Mouse (Mus musculus) forebrain, embryonic 13.5 days (tissue): Measurements from ENCODE around the gene Fxyd7. TPM values are rescaled to one million over a fixed set of nuclear protein-coding genes. Genes with fewer than 3 reads are reported as not detected.

ENCODE experiments used
- microRNA-seq: library from miRNA; unstranded; fragments of <30 nt; microRNA quantifications from one replicate; pipeline ENCODE4, GENCODE M21; 2016
- polyA plus RNA-seq: library from polyadenylated mRNA; unstranded; fragments of >200 nt; fragmentation: Nextera tagmentation; extraction: Ambion mirVana; gene quantifications from 2 replicates; pipeline ENCODE4 v1.2.1, GENCODE M21; 2015

The Fxyd7 gene
- polyA plus RNA-seq, 1 experiment from 2014 or later, result 19.8 TPM

Small RNAs within 50 kb of the gene (microRNA-seq; reads per million reads assigned to microRNA genes)
- gene Mir7050, result not detected

Other genes with a start within 250 kb of the Fxyd7 start
- 0.09 TPM in 1 of 2 replicates, not detected in the other for gene Ffar2, start 227.7 kb downstream of the Fxyd7 start, polyA plus RNA-seq
- not detected in 2 replicates for gene Ffar3, start 195.3 kb downstream of the Fxyd7 start, polyA plus RNA-seq
- not detected in 2 replicates for gene Ffar1, start 189.9 kb downstream of the Fxyd7 start, polyA plus RNA-seq
- not detected in 2 replicates for gene Cd22, start 171.1 kb downstream of the Fxyd7 start, polyA plus RNA-seq
- gene Mag, start 136.6 kb downstream of the Fxyd7 start, polyA plus RNA-seq, result 0.58 and 0.64 TPM in 2 replicates
- gene Hamp2, start 126.8 kb downstream of the Fxyd7 start, polyA plus RNA-seq, result not detected in 2 replicates
- not detected in 2 replicates for gene Hamp, start 107.4 kb downstream of the Fxyd7 start, polyA plus RNA-seq
- gene Usf2, start 94.7 kb downstream of the Fxyd7 start, polyA plus RNA-seq, result 23.9 and 24.4 TPM in 2 replicates
- 17.8 and 22.2 TPM in 2 replicates for gene Lsr, start 78.0 kb downstream of the Fxyd7 start, polyA plus RNA-seq
- gene Fam187b, start 77.7 kb downstream of the Fxyd7 start, polyA plus RNA-seq, result 0.58 and 0.74 TPM in 2 replicates
- 11.5 and 12.2 TPM in 2 replicates for gene Fxyd5, start 9.0 kb downstream of the Fxyd7 start, polyA plus RNA-seq
- gene Fxyd1, start 5.7 kb upstream of the Fxyd7 start, polyA plus RNA-seq, result 2.5 and 3.9 TPM in 2 replicates
- gene Lgi4, start 7.9 kb upstream of the Fxyd7 start, polyA plus RNA-seq, result 0.19 and 0.26 TPM in 2 replicates
- 0.08 TPM in 1 of 2 replicates, not detected in the other for gene Fxyd3, start 25.2 kb upstream of the Fxyd7 start, polyA plus RNA-seq
- not detected in 2 replicates for gene Hpn, start 63.8 kb upstream of the Fxyd7 start, polyA plus RNA-seq
- 1.1 and 1.3 TPM in 2 replicates for gene Scn1b, start 75.5 kb upstream of the Fxyd7 start, polyA plus RNA-seq
- 171 and 189 TPM in 2 replicates for gene Gramd1a, start 104.4 kb upstream of the Fxyd7 start, polyA plus RNA-seq
- not detected in 2 replicates for gene Scgb2b2, start 239.0 kb upstream of the Fxyd7 start, polyA plus RNA-seq
- not detected in 2 replicates for gene Scgb1b2, start 240.4 kb upstream of the Fxyd7 start, polyA plus RNA-seq